Mouse (Mus musculus) megakaryocyte, embryonic 14.5 days (primary cell): ENCODE measurements at regions not wholly inside any gene's neighbourhood (a gene's known extent, or its start where the extent isn't known, plus 50 kb on each side); places are given as distances from the start of the nearest gene placed in this dataset.

Experiments used
- H3K27me3 ChIP-seq: replicated peaks from 2 replicates; pipeline ENCODE3; 2012; ENCODE audit warnings: inconsistent platforms
- H3K36me3 ChIP-seq: replicated peaks from 2 replicates; pipeline ENCODE3; 2012; ENCODE audit warnings: low read length, inconsistent platforms, mixed read lengths
- H3K4me1 ChIP-seq: 2 replicates; pipeline ENCODE4 v1.6.1; 2012; ENCODE audit warnings: inconsistent platforms
- H3K4me3 ChIP-seq: replicated peaks from 2 replicates; pipeline ENCODE3; 2012; ENCODE audit warnings: moderate library complexity, mild to moderate bottlenecking, inconsistent platforms
- H3K9me3 ChIP-seq: 2 replicates; pipeline ENCODE4 v1.6.1; 2012; ENCODE audit warnings: inconsistent platforms
- FLI1 ChIP-seq: IDR thresholded peaks from 2 replicates; pipeline ENCODE4 v1.6.1; 2012; ENCODE audit warnings: low read length, inconsistent platforms, mixed read lengths
- GATA1 ChIP-seq: IDR thresholded peaks from 3 replicates; pipeline ENCODE4 v1.6.1; 2012; ENCODE audit warnings: mixed read lengths, low read length, inconsistent platforms, borderline replicate concordance

DNA sequence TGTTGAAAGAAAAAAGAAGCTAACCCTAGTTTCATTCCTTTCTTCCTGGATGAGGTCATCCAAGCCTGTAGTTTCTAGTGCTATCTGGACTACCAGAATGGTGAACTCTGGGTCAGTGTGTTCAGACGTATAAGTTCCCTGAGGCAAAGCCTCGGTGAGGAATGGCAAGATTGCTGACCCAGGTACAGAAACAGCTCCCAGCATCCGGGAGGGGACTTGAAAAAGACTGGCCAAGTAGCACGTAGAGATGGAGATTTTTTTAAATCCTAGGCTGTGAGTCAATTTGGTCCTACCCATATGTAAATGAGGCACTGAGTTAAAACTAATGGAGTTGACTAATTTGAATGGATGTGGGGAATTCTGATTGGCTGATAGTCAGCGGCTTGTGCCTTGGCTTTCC is 55.0 kb upstream of the Gm11084 start:
- Histone ChIP-seq H3K9me3 (no peaks in the 10 kb centered on the region), H3K4me1 (peaks cover 9% of the 10 kb centered on the region; the same call in 1 of the 2 replicates), H3K27me3 (peaks cover 10% of the 10 kb centered on the region), H3K4me3 (no peak overlapping the region), H3K36me3 (no peaks in the 10 kb centered on the region)
- TF ChIP-seq FLI1 (no peak), GATA1 (no peak)

DNA sequence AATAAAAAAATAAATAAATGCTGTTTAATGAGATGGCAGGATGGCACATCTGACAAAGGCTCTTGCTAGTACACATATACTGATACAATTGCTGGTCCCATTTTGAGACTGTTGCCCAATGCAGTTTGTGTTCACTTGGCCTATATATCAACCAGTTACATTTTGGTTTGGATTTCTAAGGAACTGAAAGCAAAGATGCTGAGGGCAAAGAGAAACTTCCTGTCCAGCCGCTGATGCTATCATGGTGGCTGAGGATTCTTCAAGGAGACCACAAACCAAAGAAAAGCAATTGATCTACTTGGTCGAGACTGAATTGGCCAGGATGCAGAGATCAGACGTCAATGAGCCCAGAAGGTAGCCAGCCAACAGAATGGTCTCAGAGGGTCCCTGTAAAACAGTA is 53.5 kb upstream of the Gm11084 start:
- Histone ChIP-seq H3K9me3 (no peaks in the 10 kb centered on the region), H3K4me1 (peaks cover 9% of the 10 kb centered on the region; the same call in 1 of the 2 replicates), H3K36me3 (no peaks in the 10 kb centered on the region), H3K4me3 (no peak overlapping the region), H3K27me3 (peaks cover 6% of the 10 kb centered on the region)
- TF ChIP-seq FLI1 (no peak), GATA1 (no peak)

DNA sequence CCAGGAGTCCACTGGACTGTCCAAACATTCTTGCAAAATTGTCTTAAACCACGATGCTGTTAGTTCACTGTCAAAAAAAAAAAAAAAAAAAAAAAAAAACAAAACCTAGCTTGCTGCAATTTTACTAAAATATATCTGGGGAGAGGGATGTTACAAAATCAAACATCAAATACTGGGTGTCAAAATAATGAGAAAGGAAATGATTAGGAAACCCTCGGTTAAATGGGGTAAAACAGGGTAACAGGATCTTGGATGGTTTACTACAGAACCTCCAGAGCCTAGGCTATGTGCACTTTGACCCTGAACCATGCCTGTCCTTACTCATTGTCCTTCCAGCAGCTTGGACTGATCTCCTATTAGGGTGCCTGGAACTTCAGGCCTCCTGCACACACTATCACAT is 52.8 kb upstream of the Gm11084 start:
- Histone ChIP-seq H3K4me3 (no peak overlapping the region), H3K4me1 (peaks cover 9% of the 10 kb centered on the region; the same call in 1 of the 2 replicates), H3K36me3 (no peaks in the 10 kb centered on the region), H3K27me3 (peaks cover 4% of the 10 kb centered on the region), H3K9me3 (no peaks in the 10 kb centered on the region)
- TF ChIP-seq GATA1 (no peak), FLI1 (no peak)

DNA sequence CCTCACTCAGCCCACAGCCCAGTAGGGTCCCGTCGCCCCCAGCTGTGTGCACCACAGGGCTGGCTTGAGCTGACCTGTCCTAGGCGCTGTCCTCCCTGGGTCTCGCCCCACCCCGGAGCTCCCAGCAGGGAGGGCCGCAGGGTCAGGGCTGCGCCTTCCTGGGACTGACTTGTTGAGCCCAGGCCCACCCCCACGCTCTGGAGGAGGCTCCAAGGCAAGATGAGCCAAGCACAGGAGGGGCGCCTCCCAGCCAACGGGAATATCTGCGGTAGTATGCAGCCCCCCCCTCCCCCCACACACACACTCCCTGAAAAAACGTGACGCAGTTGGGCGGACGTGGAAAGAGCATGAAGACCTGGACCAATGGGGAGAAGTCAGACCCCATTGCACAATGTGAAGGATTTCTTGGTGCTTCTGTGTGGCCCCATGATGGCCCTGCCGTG is 51.8 kb upstream of the Gm11084 start:
- H3K4me3 ChIP-seq = peak overlapping the region; percentile 46
- H3K9me3 ChIP-seq = no peaks in the 10 kb centered on the region
- peaks cover 4% of the 10 kb centered on the region for H3K27me3 ChIP-seq
- peaks cover 16% of the 10 kb centered on the region for H3K4me1 ChIP-seq
- H3K36me3 ChIP-seq = no peaks in the 10 kb centered on the region
- no peak for TF ChIP-seq FLI1
- TF ChIP-seq GATA1 = no peak

DNA sequence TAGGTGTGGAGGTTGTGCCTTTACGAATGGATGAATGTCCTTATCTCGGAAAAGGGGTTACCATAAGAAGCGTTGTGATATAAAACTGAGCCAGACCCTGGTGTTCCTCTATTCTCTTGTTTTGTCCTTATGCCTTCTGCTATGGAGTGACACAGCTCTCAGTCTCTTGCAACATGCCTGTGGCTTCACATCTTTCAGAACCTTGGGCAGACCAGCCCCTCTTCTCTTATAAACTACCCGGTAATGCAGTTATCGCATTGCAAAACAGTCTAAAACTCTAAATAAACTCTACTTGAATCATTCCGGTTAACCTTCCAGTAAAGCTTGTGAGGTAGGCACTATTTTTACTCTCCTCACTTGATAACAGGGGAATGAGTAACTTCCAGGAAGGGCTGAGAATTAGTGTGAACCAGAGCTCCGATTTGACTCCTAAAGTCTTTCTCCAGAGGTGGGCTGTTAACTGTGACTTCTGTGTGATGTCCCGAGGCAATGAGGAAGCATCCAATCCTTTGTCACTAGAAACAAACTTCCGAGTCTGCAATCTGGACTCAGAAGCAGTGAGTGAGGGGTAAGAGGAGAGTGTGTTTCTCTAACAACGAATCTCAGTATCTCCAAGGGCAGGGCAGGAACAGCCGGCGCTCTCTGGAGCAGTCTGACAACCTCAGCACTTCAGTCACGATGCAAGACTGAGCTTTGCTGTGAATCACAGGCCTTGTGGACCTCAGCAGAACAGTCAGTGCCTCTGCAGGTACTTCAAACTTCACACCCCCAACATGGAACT is 50.9 kb upstream of the Gm11084 start:
- no peak for TF ChIP-seq FLI1
- TF ChIP-seq GATA1 = no peak
- Histone ChIP-seq H3K9me3 (no peaks in the 10 kb centered on the region), H3K36me3 (no peaks in the 10 kb centered on the region), H3K4me3 (peak overlapping the region; percentile 74), H3K27me3 (peaks cover 4% of the 10 kb centered on the region), H3K4me1 (peaks cover 18% of the 10 kb centered on the region)
